29 mouse cellular contexts compared by ENCODE assay signal in genomic region chr7:82236899-82237162, GRCm38 (mm10).
A peak's percentile ranks its signal among the peaks of the same experiment; 100 is the strongest.
DNase-seq lines count a peak whose midpoint lies in the region; ATAC-seq and TF ChIP-seq lines count a peak whose summit lies in the region.
"Had no signal": no experiment of that assay in that cellular context is flagged by ENCODE, and none has a peak within 500 bp of the region (broad histone marks: within the 10 kb centered on the region; RNA-seq: fewer than 3 reads in every experiment).

No protein-coding gene starts in this region.

- 75% methylated on average over 4 of the region's 4 CpGs for WGBS in heart, embryonic 12.5 days
- WGBS in heart, postnatal 0 days = 66% methylated on average over 4 of the region's 4 CpGs
- WGBS in forebrain, embryonic 11.5 days = 82% methylated on average over 4 of the region's 4 CpGs

- intact Hi-C loops in heart, postnatal 36 days (cut with DNase I) = no loop called here

- H3K4me1 ChIP-seq in heart, embryonic 12.5 days (replicated peaks) = peaks cover 16% of the 10 kb centered on the region; the same call in 1 of the 2 replicates
- peaks cover 12% of the 10 kb centered on the region; the same call in 1 of the 2 replicates for H3K4me1 ChIP-seq in heart, postnatal 0 days (ENCODE audit: control insufficient read depth, insufficient read depth)
- H3K4me1 ChIP-seq in forebrain, embryonic 11.5 days (replicated peaks; ENCODE audit: control insufficient read depth, insufficient read depth, low read length) = peaks cover 3% of the 10 kb centered on the region; the same call in 1 of the 2 replicates

- no peaks in the 10 kb centered on the region for H3K36me3 ChIP-seq in heart, embryonic 12.5 days
- H3K36me3 ChIP-seq in heart, postnatal 0 days (replicated peaks; ENCODE audit: control insufficient read depth, insufficient read depth, low read length) = no peaks in the 10 kb centered on the region
- no peaks in the 10 kb centered on the region for H3K36me3 ChIP-seq in forebrain, embryonic 11.5 days (ENCODE audit: control insufficient read depth, insufficient read depth, low read length)
- H3K36me3 ChIP-seq: embryonic facial prominence, embryonic 10.5 days; embryonic facial prominence, embryonic 15.5 days; G1E; kidney, embryonic 15.5 days; limb, embryonic 13.5 days; lung, embryonic 15.5 days; midbrain, embryonic 10.5 days; neural tube, embryonic 13.5 days had no signal

- no peaks in the 10 kb centered on the region for H3K27me3 ChIP-seq in heart, embryonic 12.5 days (replicated peaks)
- no peaks in the 10 kb centered on the region for H3K27me3 ChIP-seq in heart, postnatal 0 days (ENCODE audit: control insufficient read depth, insufficient read depth, low read length)
- no peaks in the 10 kb centered on the region for H3K27me3 ChIP-seq in forebrain, embryonic 11.5 days (ENCODE audit: control insufficient read depth, insufficient read depth, low read length)
- H3K27me3 ChIP-seq: embryonic facial prominence, embryonic 15.5 days; forebrain, embryonic 13.5 days; kidney, embryonic 15.5 days; limb, embryonic 13.5 days; lung, embryonic 15.5 days; neural tube, embryonic 13.5 days had no signal

- no peak overlapping the region for H3K4me3 ChIP-seq in heart, embryonic 12.5 days
- no peak overlapping the region for H3K4me3 ChIP-seq in heart, postnatal 0 days (ENCODE audit: low read depth, low read length)
- H3K4me3 ChIP-seq in forebrain, embryonic 11.5 days (ENCODE audit: low read depth, low read length) = no peak overlapping the region
- H3K4me3 ChIP-seq: embryonic facial prominence, embryonic 10.5 days; embryonic facial prominence, embryonic 15.5 days; forebrain, embryonic 13.5 days; kidney, embryonic 15.5 days; layer of hippocampus, adult 2 months; left cerebral cortex, adult 2 months; limb, embryonic 13.5 days; lung, embryonic 15.5 days; midbrain, embryonic 10.5 days; myocyte; neural tube, embryonic 13.5 days had no signal

- DNase-seq in heart, adult 18-20 months = no peak
- DNase-seq in heart, postnatal 0 days (ENCODE audit: low spot score) = peak; percentile 24
- DNase-seq in heart, postnatal 36 days = no peak
- DNase-seq in naive thymus-derived CD4-positive, alpha-beta T cell, adult 2 months (ENCODE audit: low read depth) = peak; percentile 20
- DNase-seq in forebrain, embryonic 11.5 days (ENCODE audit: low spot score) = no peak
- DNase-seq: adrenal gland, postnatal 10 days; cerebellum, adult 8-10 months; cerebellum, postnatal 25 days; gastrocnemius, postnatal 25 days; heart, adult 11 months; heart, postnatal 4 days; kidney, adult 18-20 months; kidney, postnatal 36 days had no signal

- no peak for TF ChIP-seq CTCF in heart, postnatal 0 days (IDR thresholded peaks at IDR 0.05; ENCODE audit: low read depth)

- H3K27ac ChIP-seq in heart, embryonic 12.5 days (ENCODE audit: poor library complexity, severe bottlenecking) = peak overlapping the region; percentile 26; the same call in 1 of the 2 replicates
- 0 out of 2 replicates have a peak overlapping the region, but pooled peaks have one; percentile 58 for H3K27ac ChIP-seq in heart, postnatal 0 days (ENCODE audit: low read depth)
- H3K27ac ChIP-seq in forebrain, embryonic 11.5 days (ENCODE audit: low read depth, low read length) = no peak overlapping the region
- H3K27ac ChIP-seq: embryonic facial prominence, embryonic 10.5 days; embryonic facial prominence, embryonic 15.5 days; forebrain, embryonic 13.5 days; hindbrain, embryonic 14.5 days; kidney, embryonic 15.5 days; layer of hippocampus, adult 2 months; left cerebral cortex, adult 2 months; limb, embryonic 13.5 days; midbrain, embryonic 10.5 days; neural tube, embryonic 13.5 days had no signal

- no peak; the same call in 1 of the 2 replicates for ATAC-seq in heart, embryonic 12.5 days (ENCODE audit: insufficient number of reproducible peaks, low FRiP score)
- no peak for ATAC-seq in heart, postnatal 0 days (ENCODE audit: insufficient read depth, low read depth)
- ATAC-seq in CD4-positive, CD25-positive, alpha-beta regulatory T cell, adult 4 months = peak; percentile 49
- ATAC-seq in forebrain, embryonic 11.5 days (replicated peaks; ENCODE audit: low FRiP score) = no peak
- ATAC-seq: forebrain, embryonic 13.5 days had no signal

- TF ChIP-seq EP300 in heart, postnatal 0 days (IDR thresholded peaks at IDR 0.05; ENCODE audit: low read depth) = no peak

- H3K4me2 ChIP-seq in heart, embryonic 12.5 days = no peak overlapping the region
- H3K4me2 ChIP-seq in heart, postnatal 0 days (ENCODE audit: low read depth, low read length) = no peak overlapping the region
- H3K4me2 ChIP-seq in forebrain, embryonic 11.5 days (ENCODE audit: low read depth, low read length, severe bottlenecking) = no peak overlapping the region
- H3K4me2 ChIP-seq: embryonic facial prominence, embryonic 15.5 days; forebrain, embryonic 13.5 days; hindbrain, embryonic 14.5 days; kidney, embryonic 15.5 days; limb, embryonic 13.5 days; liver, embryonic 11.5 days; lung, embryonic 15.5 days; neural tube, embryonic 13.5 days had no signal

- H3K9ac ChIP-seq in heart, embryonic 12.5 days = no peak overlapping the region
- no peak overlapping the region for H3K9ac ChIP-seq in heart, postnatal 0 days (replicated peaks; ENCODE audit: low read depth, low read length)
- H3K9ac ChIP-seq in forebrain, embryonic 11.5 days (ENCODE audit: low read length) = no peak overlapping the region
- H3K9ac ChIP-seq: embryonic facial prominence, embryonic 15.5 days; forebrain, embryonic 13.5 days; hindbrain, embryonic 14.5 days; kidney, embryonic 15.5 days; limb, embryonic 13.5 days; lung, embryonic 15.5 days; neural tube, embryonic 13.5 days had no signal

- H3K9me3 ChIP-seq in heart, embryonic 12.5 days (replicated peaks) = no peaks in the 10 kb centered on the region
- H3K9me3 ChIP-seq in heart, postnatal 0 days (replicated peaks; ENCODE audit: control insufficient read depth, low read length) = no peaks in the 10 kb centered on the region
- H3K9me3 ChIP-seq in forebrain, embryonic 11.5 days (ENCODE audit: control insufficient read depth, low read length) = no peaks in the 10 kb centered on the region
- H3K9me3 ChIP-seq: embryonic facial prominence, embryonic 10.5 days; embryonic facial prominence, embryonic 15.5 days; forebrain, embryonic 13.5 days; kidney, embryonic 15.5 days; limb, embryonic 13.5 days; lung, embryonic 15.5 days; midbrain, embryonic 10.5 days; neural tube, embryonic 13.5 days had no signal

Comparison
In these comparisons a context has a peak if more than half of its experiments do, and no peak if none do; other contexts are left out.
1. DNase-seq: peak in heart, postnatal 0 days (single experiment) and naive thymus-derived CD4-positive, alpha-beta T cell, adult 2 months (single experiment); none in heart, adult 18-20 months (0 of 2), heart, postnatal 36 days (0 of 2) and forebrain, embryonic 11.5 days (single experiment).